Mouse (Mus musculus): ENCODE data around the gene 1110051M20Rik. TPM values are rescaled to one million over a fixed set of nuclear protein-coding genes. Genes with fewer than 3 reads are reported as not detected.

Gene 1110051M20Rik
- polyA plus RNA-seq, 1 experiment = 19.3 TPM

- Histone ChIP-seq H3K4me3 (ENCODE audit: low read depth, low read length) (peak within 1 kb of the TSS; percentile 67), H3K27me3 (ENCODE audit: control insufficient read depth, insufficient read depth, low read length, poor library complexity, severe bottlenecking) (peaks cover 2% of the 10 kb centered on the region; the same call in 1 of the 2 replicates), H3K9me3 (replicated peaks; ENCODE audit: control insufficient read depth, insufficient read depth, low read length, poor library complexity, severe bottlenecking) (peaks cover 6% of the 10 kb centered on the region; the same call in 1 of the 2 replicates), H3K27ac (ENCODE audit: insufficient read depth, low read length) (no peak within 1 kb of the TSS), H3K36me3 (ENCODE audit: control insufficient read depth, insufficient read depth, low read length, poor library complexity, severe bottlenecking) (no peaks in the 10 kb centered on the region), H3K4me1 (ENCODE audit: control insufficient read depth, insufficient read depth, low read length) (no peaks in the 10 kb centered on the region), H3K9ac (ENCODE audit: low read depth, poor library complexity, severe bottlenecking) (peak within 1 kb of the TSS; percentile 32)
- TF ChIP-seq EP300 (IDR thresholded peaks at IDR 0.05; ENCODE audit: insufficient read depth, low read depth, low read length) (no peak), CTCF (IDR thresholded peaks at IDR 0.05; ENCODE audit: low read depth, low read length) (no peak), POLR2A (IDR thresholded peaks at IDR 0.05; ENCODE audit: insufficient read depth, low read length) (no peak)
Measured at GRCm38 (mm10) chr2:91457259-91457655, 12.8 kb upstream of the 1110051M20Rik start, which contains the start of gene Lrp4. Lrp4 (plus strand) TSS chr2:91457511.

- Histone ChIP-seq H3K9me3 (replicated peaks; ENCODE audit: control insufficient read depth, insufficient read depth, low read length, poor library complexity, severe bottlenecking) (peaks cover 6% of the 10 kb centered on the region; the same call in 1 of the 2 replicates), H3K36me3 (ENCODE audit: control insufficient read depth, insufficient read depth, low read length, poor library complexity, severe bottlenecking) (no peaks in the 10 kb centered on the region), H3K9ac (ENCODE audit: low read depth, poor library complexity, severe bottlenecking) (peak overlapping the region; percentile 32), H3K27me3 (ENCODE audit: control insufficient read depth, insufficient read depth, low read length, poor library complexity, severe bottlenecking) (peaks cover 2% of the 10 kb centered on the region; the same call in 1 of the 2 replicates), H3K4me1 (ENCODE audit: control insufficient read depth, insufficient read depth, low read length) (no peaks in the 10 kb centered on the region), H3K27ac (ENCODE audit: insufficient read depth, low read length) (no peak overlapping the region), H3K4me3 (ENCODE audit: low read depth, low read length) (peak overlapping the region; percentile 54; the same call in 1 of the 2 replicates)
- no peak for TF ChIP-seq POLR2A (IDR thresholded peaks at IDR 0.05; ENCODE audit: insufficient read depth, low read length)
- TF ChIP-seq EP300 (IDR thresholded peaks at IDR 0.05; ENCODE audit: insufficient read depth, low read depth, low read length) = no peak
- TF ChIP-seq CTCF (IDR thresholded peaks at IDR 0.05; ENCODE audit: low read depth, low read length) = no peak
Measured at GRCm38 (mm10) chr2:91456491-91457100, 12.1 kb upstream of the 1110051M20Rik start.

- Histone ChIP-seq H3K4me1 (ENCODE audit: control insufficient read depth, insufficient read depth, low read length) (no peaks in the 10 kb centered on the region), H3K4me3 (ENCODE audit: low read depth, low read length) (no peak overlapping the region), H3K27ac (ENCODE audit: insufficient read depth, low read length) (no peak overlapping the region), H3K9ac (ENCODE audit: low read depth, poor library complexity, severe bottlenecking) (no peak overlapping the region), H3K36me3 (ENCODE audit: control insufficient read depth, insufficient read depth, low read length, poor library complexity, severe bottlenecking) (no peaks in the 10 kb centered on the region), H3K27me3 (ENCODE audit: control insufficient read depth, insufficient read depth, low read length, poor library complexity, severe bottlenecking) (peaks cover 2% of the 10 kb centered on the region; the same call in 1 of the 2 replicates), H3K9me3 (replicated peaks; ENCODE audit: control insufficient read depth, insufficient read depth, low read length, poor library complexity, severe bottlenecking) (peaks cover 6% of the 10 kb centered on the region; the same call in 1 of the 2 replicates)
- TF ChIP-seq EP300 (IDR thresholded peaks at IDR 0.05; ENCODE audit: insufficient read depth, low read depth, low read length) = no peak
- TF ChIP-seq POLR2A (IDR thresholded peaks at IDR 0.05; ENCODE audit: insufficient read depth, low read length) = no peak
- no peak for TF ChIP-seq CTCF (IDR thresholded peaks at IDR 0.05; ENCODE audit: low read depth, low read length)
Measured at GRCm38 (mm10) chr2:91455826-91456225, 11.3 kb upstream of the 1110051M20Rik start.

GRCm38 (mm10) chr2:91454434-91454833 lies 9.9 kb upstream of the 1110051M20Rik start:
- TF ChIP-seq CTCF (IDR thresholded peaks at IDR 0.05; ENCODE audit: low read depth, low read length) (no peak), EP300 (IDR thresholded peaks at IDR 0.05; ENCODE audit: insufficient read depth, low read depth, low read length) (no peak), POLR2A (IDR thresholded peaks at IDR 0.05; ENCODE audit: insufficient read depth, low read length) (no peak)
- no peak overlapping the region for H3K9ac ChIP-seq (ENCODE audit: low read depth, poor library complexity, severe bottlenecking)
- no peaks in the 10 kb centered on the region for H3K9me3 ChIP-seq (replicated peaks; ENCODE audit: control insufficient read depth, insufficient read depth, low read length, poor library complexity, severe bottlenecking)
- no peaks in the 10 kb centered on the region for H3K4me1 ChIP-seq (ENCODE audit: control insufficient read depth, insufficient read depth, low read length)
- no peaks in the 10 kb centered on the region for H3K36me3 ChIP-seq (ENCODE audit: control insufficient read depth, insufficient read depth, low read length, poor library complexity, severe bottlenecking)
- no peak overlapping the region for H3K4me3 ChIP-seq (ENCODE audit: low read depth, low read length)
- H3K27ac ChIP-seq (ENCODE audit: insufficient read depth, low read length) = no peak overlapping the region
- H3K27me3 ChIP-seq (ENCODE audit: control insufficient read depth, insufficient read depth, low read length, poor library complexity, severe bottlenecking) = no peaks in the 10 kb centered on the region

- H3K4me1 ChIP-seq (ENCODE audit: control insufficient read depth, insufficient read depth, low read length) = no peaks in the 10 kb centered on the region
- no peak overlapping the region for H3K9ac ChIP-seq (ENCODE audit: low read depth, poor library complexity, severe bottlenecking)
- no peak overlapping the region for H3K4me3 ChIP-seq (ENCODE audit: low read depth, low read length)
- H3K9me3 ChIP-seq (replicated peaks; ENCODE audit: control insufficient read depth, insufficient read depth, low read length, poor library complexity, severe bottlenecking) = no peaks in the 10 kb centered on the region
- H3K36me3 ChIP-seq (ENCODE audit: control insufficient read depth, insufficient read depth, low read length, poor library complexity, severe bottlenecking) = no peaks in the 10 kb centered on the region
- H3K27me3 ChIP-seq (ENCODE audit: control insufficient read depth, insufficient read depth, low read length, poor library complexity, severe bottlenecking) = no peaks in the 10 kb centered on the region
- H3K27ac ChIP-seq (ENCODE audit: insufficient read depth, low read length) = no peak overlapping the region
- TF ChIP-seq POLR2A (IDR thresholded peaks at IDR 0.05; ENCODE audit: insufficient read depth, low read length) (no peak), EP300 (IDR thresholded peaks at IDR 0.05; ENCODE audit: insufficient read depth, low read depth, low read length) (no peak)
Measured at GRCm38 (mm10) chr2:91453231-91454075, 8.9 kb upstream of the 1110051M20Rik start.
